ENCODE assay signal across 10 mouse cellular contexts in genomic region chr11:69936714-69937347, GRCm38 (mm10). TPM values are rescaled to one million over a fixed set of nuclear protein-coding genes. Genes with fewer than 3 reads are reported as not detected.
A peak's percentile ranks its signal among the peaks of the same experiment; 100 is the strongest.
DNase-seq lines count a peak whose midpoint lies in the region; ATAC-seq and TF ChIP-seq lines count a peak whose summit lies in the region.
"Had no signal": no experiment of that assay in that cellular context is flagged by ENCODE, and none has a peak within 500 bp of the region (broad histone marks: within the 10 kb centered on the region; RNA-seq: fewer than 3 reads in every experiment).

No protein-coding gene starts in this region.

- TF ChIP-seq CTCF in testis, adult 2 months (IDR thresholded peaks at IDR 0.05; ENCODE audit: control insufficient read depth, insufficient read depth, insufficient replicate concordance, low read depth, low read length): no peak

- H3K27ac ChIP-seq in testis, adult 2 months (ENCODE audit: control insufficient read depth, insufficient read depth, low read depth, low read length): peak overlapping the region; percentile 91
- H3K27ac ChIP-seq in hindbrain, embryonic 14.5 days: no peak overlapping the region
- H3K27ac ChIP-seq in limb, embryonic 12.5 days: no peak overlapping the region

- no peak overlapping the region for H3K9ac ChIP-seq in hindbrain, embryonic 14.5 days
- H3K9ac ChIP-seq in limb, embryonic 12.5 days (replicated peaks): peak overlapping the region; percentile 75; the same call in 1 of the 2 replicates

- DNase-seq in testis, postnatal 14 days (ENCODE audit: low spot score): no peak
- DNase-seq in hindbrain, embryonic 14.5 days (ENCODE audit: low spot score): no peak
- DNase-seq in testis, postnatal 10 days (ENCODE audit: low spot score): peak; percentile 62
- DNase-seq in adrenal gland, postnatal 25 days: no peak
- no peak for DNase-seq in adrenal gland, postnatal 4 days (ENCODE audit: low spot score in 2 of 2)

- WGBS in hindbrain, embryonic 14.5 days: 37% methylated on average over 9 of the region's 9 CpGs
- 44% methylated on average over 9 of the region's 9 CpGs for WGBS in limb, embryonic 12.5 days

- peaks cover 5% of the 10 kb centered on the region for H3K36me3 ChIP-seq in testis, adult 2 months (ENCODE audit: control insufficient read depth, insufficient read depth, low read length)
- no peaks in the 10 kb centered on the region for H3K36me3 ChIP-seq in hindbrain, embryonic 14.5 days (replicated peaks; ENCODE audit: control insufficient read depth, insufficient read depth)
- H3K36me3 ChIP-seq in limb, embryonic 12.5 days: peaks cover 7% of the 10 kb centered on the region; the same call in 1 of the 2 replicates

- no peak for TF ChIP-seq POLR2A in testis, adult 2 months (IDR thresholded peaks at IDR 0.05; ENCODE audit: control insufficient read depth, low read depth, low read length)

- H3K4me3 ChIP-seq in testis, adult 2 months (ENCODE audit: control insufficient read depth, low read depth, low read length): peak overlapping the region; percentile 91
- peak overlapping the region; percentile 61; the same call in 1 of the 2 replicates for H3K4me3 ChIP-seq in hindbrain, embryonic 14.5 days (replicated peaks; ENCODE audit: low read length)
- peak overlapping the region; percentile 70 for H3K4me3 ChIP-seq in limb, embryonic 12.5 days (replicated peaks)

- H3K9me3 ChIP-seq in hindbrain, embryonic 14.5 days (ENCODE audit: control insufficient read depth, low read length): no peaks in the 10 kb centered on the region
- H3K9me3 ChIP-seq in limb, embryonic 12.5 days: no peaks in the 10 kb centered on the region

- H3K4me2 ChIP-seq in hindbrain, embryonic 14.5 days (replicated peaks): peak overlapping the region; percentile 99
- H3K4me2 ChIP-seq in limb, embryonic 12.5 days: peak overlapping the region; percentile 100

- no peaks in the 10 kb centered on the region for H3K27me3 ChIP-seq in testis, adult 2 months (ENCODE audit: control insufficient read depth, insufficient read depth, low read length)
- H3K27me3 ChIP-seq in hindbrain, embryonic 14.5 days (ENCODE audit: control insufficient read depth, insufficient read depth, low read length): peaks cover 36% of the 10 kb centered on the region
- peaks cover 18% of the 10 kb centered on the region for H3K27me3 ChIP-seq in limb, embryonic 12.5 days

- no peak for ATAC-seq in hindbrain, embryonic 14.5 days (ENCODE audit: low FRiP score)
- no peak for ATAC-seq in limb, embryonic 12.5 days (ENCODE audit: insufficient number of reproducible peaks, insufficient read depth, low FRiP score, low TSS enrichment, low read depth)
- ATAC-seq in activated CD4-positive, CD25-positive, alpha-beta regulatory T cell, adult 4 months: no peak
- ATAC-seq: Patski had no signal

- H3K4me1 ChIP-seq in testis, adult 2 months (ENCODE audit: control insufficient read depth, insufficient read depth, low read length): peaks cover 8% of the 10 kb centered on the region
- no peaks in the 10 kb centered on the region; the same call in 1 of the 2 replicates for H3K4me1 ChIP-seq in hindbrain, embryonic 14.5 days (replicated peaks; ENCODE audit: control insufficient read depth, insufficient read depth, low read length)
- H3K4me1 ChIP-seq in limb, embryonic 12.5 days (replicated peaks): peaks cover 39% of the 10 kb centered on the region

RNA-seq across cellular contexts. Expression of gene Ybx2, which starts 1.2 kb away (rescaled TPM):
- 3,709 and 3,883 TPM in 2 replicates for polyA plus RNA-seq in testis, adult 2 months (2012; rRNA removed)
- polyA plus RNA-seq in hindbrain, embryonic 14.5 days (2014; fragmentation: Nextera tagmentation; extraction: Ambion mirVana): 7.1 and 7.3 TPM in 2 replicates
- 14.0 and 15.5 TPM in 2 replicates for polyA plus RNA-seq in limb, embryonic 12.5 days (2016; fragmentation: Nextera tagmentation; extraction: Ambion mirVana)
- 14.1 and 14.8 TPM in 2 replicates for total RNA-seq in adrenal gland, postnatal 25 days (2021)
- total RNA-seq in adrenal gland, postnatal 4 days (2021): 10 to 100 TPM in 1 of 2 experiments, 1 to 10 TPM in 1; 9.7 to 20.6 TPM
- polyA plus RNA-seq in activated CD4-positive, CD25-positive, alpha-beta regulatory T cell, adult 4 months (2017; shearing (Covaris generic)): not detected

RNA-seq across cellular contexts. Expression of gene Slc2a4, which starts 11.2 kb away (rescaled TPM):
- 1.9 and 3.6 TPM in 2 replicates for polyA plus RNA-seq in testis, adult 2 months (2012; rRNA removed)
- polyA plus RNA-seq in hindbrain, embryonic 14.5 days (2014; fragmentation: Nextera tagmentation; extraction: Ambion mirVana): 2.2 and 2.3 TPM in 2 replicates
- 34.1 and 35.7 TPM in 2 replicates for polyA plus RNA-seq in limb, embryonic 12.5 days (2016; fragmentation: Nextera tagmentation; extraction: Ambion mirVana)
- total RNA-seq in adrenal gland, postnatal 25 days (2021): 42.6 and 48.6 TPM in 2 replicates
- 10 to 100 TPM; 23.6 to 24.8 TPM for total RNA-seq in adrenal gland, postnatal 4 days (2021)
- polyA plus RNA-seq in activated CD4-positive, CD25-positive, alpha-beta regulatory T cell, adult 4 months (2017; shearing (Covaris generic)): not detected

RNA-seq across cellular contexts. Expression of gene Eif5a, which starts 15.1 kb away (rescaled TPM):
- polyA plus RNA-seq in testis, adult 2 months (2012; rRNA removed): 621 and 702 TPM in 2 replicates
- polyA plus RNA-seq in hindbrain, embryonic 14.5 days (2014; fragmentation: Nextera tagmentation; extraction: Ambion mirVana): 1,061 and 1,077 TPM in 2 replicates
- polyA plus RNA-seq in limb, embryonic 12.5 days (2016; fragmentation: Nextera tagmentation; extraction: Ambion mirVana): 1,762 and 1,851 TPM in 2 replicates
- total RNA-seq in adrenal gland, postnatal 25 days (2021): 542 and 558 TPM in 2 replicates
- total RNA-seq in adrenal gland, postnatal 4 days (2021): 100 to 1,000 TPM; 598 to 600 TPM
- 1,000 to 10,000 TPM; 1,092 to 1,351 TPM for polyA plus RNA-seq in activated CD4-positive, CD25-positive, alpha-beta regulatory T cell, adult 4 months (2017; shearing (Covaris generic))

RNA-seq across cellular contexts. Expression of gene Gps2, which starts 23.1 kb away (rescaled TPM):
- 290 and 295 TPM in 2 replicates for polyA plus RNA-seq in testis, adult 2 months (2012; rRNA removed)
- polyA plus RNA-seq in hindbrain, embryonic 14.5 days (2014; fragmentation: Nextera tagmentation; extraction: Ambion mirVana): 50.4 and 56.5 TPM in 2 replicates
- polyA plus RNA-seq in limb, embryonic 12.5 days (2016; fragmentation: Nextera tagmentation; extraction: Ambion mirVana): 92.0 and 93.5 TPM in 2 replicates
- 62.5 and 70.2 TPM in 2 replicates for total RNA-seq in adrenal gland, postnatal 25 days (2021)
- 10 to 100 TPM; 60.0 to 67.0 TPM for total RNA-seq in adrenal gland, postnatal 4 days (2021)
- polyA plus RNA-seq in activated CD4-positive, CD25-positive, alpha-beta regulatory T cell, adult 4 months (2017; shearing (Covaris generic)): 100 to 1,000 TPM in 1 of 2 experiments, 10 to 100 TPM in 1; 90.7 to 106 TPM

RNA-seq across cellular contexts. Expression of gene Cldn7, which starts 27.7 kb away (rescaled TPM):
- polyA plus RNA-seq in testis, adult 2 months (2012; rRNA removed): 3.0 and 4.9 TPM in 2 replicates
- polyA plus RNA-seq in hindbrain, embryonic 14.5 days (2014; fragmentation: Nextera tagmentation; extraction: Ambion mirVana): 0.32 and 0.47 TPM in 2 replicates
- 15.7 and 18.1 TPM in 2 replicates for polyA plus RNA-seq in limb, embryonic 12.5 days (2016; fragmentation: Nextera tagmentation; extraction: Ambion mirVana)
- total RNA-seq in adrenal gland, postnatal 25 days (2021): 0.52 TPM in 1 of 2 replicates, not detected in the other
- total RNA-seq in adrenal gland, postnatal 4 days (2021): 10 to 100 TPM in 1 of 2 experiments, 1 to 10 TPM in 1; 3.1 to 17.3 TPM
- polyA plus RNA-seq in activated CD4-positive, CD25-positive, alpha-beta regulatory T cell, adult 4 months (2017; shearing (Covaris generic)): not detected
- polyA plus RNA-seq: erythroblast, embryonic 14.5 days; Patski had no signal

Comparison
In these comparisons a context has a peak if more than half of its experiments do, and no peak if none do; other contexts are left out.
1. RNA of gene Ybx2, which starts 1.2 kb away (polyA plus RNA-seq): 3,709 to 3,883 TPM in testis, adult 2 months; 14.0 to 15.5 TPM in limb, embryonic 12.5 days, 7.1 to 7.3 TPM in hindbrain, embryonic 14.5 days and not detected in activated CD4-positive, CD25-positive, alpha-beta regulatory T cell, adult 4 months; every median in the first group is over 100 times any median in the second.
2. Peak in every context shown above with its lines, with median percentiles within 50 percentile points of each other: H3K4me3 ChIP-seq.